Mouse (Mus musculus): ENCODE measurements at regions not wholly inside any gene's neighbourhood (a gene's known extent, or its start where the extent isn't known, plus 50 kb on each side); places are given as distances from the start of the nearest gene placed in this dataset.

GRCm38 (mm10) chr16:29893871-29894828 is 170.0 kb upstream of the Hes1 start:
- no peak for TF ChIP-seq CTCF (IDR thresholded peaks at IDR 0.05; ENCODE audit: control insufficient read depth, insufficient read depth, low read length)
- no peak for TF ChIP-seq POLR2A (IDR thresholded peaks at IDR 0.05; ENCODE audit: borderline replicate concordance, control insufficient read depth, low read depth, low read length)
